Mouse (Mus musculus) left cerebral cortex, adult 18-20 months (tissue): ENCODE data around the gene Tmem242. TPM values are rescaled to one million over a fixed set of nuclear protein-coding genes. Genes with fewer than 3 reads are reported as not detected.
"Not testable (repeated sequence)": the region's sequence is repeated elsewhere in the genome, so short reads cannot be mapped to it uniquely, and the experiment has no call there.

Experiments
- DNase-seq, 2 experiments: peaks; one replicate each; pipeline ENCODE4 v3.0.0; 2021 to 2022; ENCODE audit warnings: low spot score in 2 of 2, mixed read lengths in 1 of 2
- long read RNA-seq, 2 experiments: library from polyadenylated mRNA; stranded (forward); transcript quantifications; one replicate each; pipeline ENCODE4 v2.0.0; 2021
- total RNA-seq, 2 experiments: library from RNA; stranded (reverse); gene quantifications; 2 replicates each; pipeline ENCODE4 v1.2.3; 2021

Gene Tmem242
- 10 to 100 TPM; 76.2 to 79.1 TPM for total RNA-seq
- long read RNA-seq, experiment 1, transcript Tmem242-201 (4 exons, 948 nt), result major isoform, 44 of 53 reads
- long read RNA-seq, experiment 1, partial matches to known transcripts, result 0 of 53 reads
- long read RNA-seq, experiment 1, other reads (novel, unspliced or antisense), result 5 of 53 reads
- long read RNA-seq, experiment 2, transcript Tmem242-201 (4 exons, 948 nt), result major isoform, 43 of 51 reads
- long read RNA-seq, experiment 2, partial matches to known transcripts, result 2 of 51 reads
- long read RNA-seq, experiment 2, other reads (novel, unspliced or antisense), result 6 of 51 reads

DNA sequence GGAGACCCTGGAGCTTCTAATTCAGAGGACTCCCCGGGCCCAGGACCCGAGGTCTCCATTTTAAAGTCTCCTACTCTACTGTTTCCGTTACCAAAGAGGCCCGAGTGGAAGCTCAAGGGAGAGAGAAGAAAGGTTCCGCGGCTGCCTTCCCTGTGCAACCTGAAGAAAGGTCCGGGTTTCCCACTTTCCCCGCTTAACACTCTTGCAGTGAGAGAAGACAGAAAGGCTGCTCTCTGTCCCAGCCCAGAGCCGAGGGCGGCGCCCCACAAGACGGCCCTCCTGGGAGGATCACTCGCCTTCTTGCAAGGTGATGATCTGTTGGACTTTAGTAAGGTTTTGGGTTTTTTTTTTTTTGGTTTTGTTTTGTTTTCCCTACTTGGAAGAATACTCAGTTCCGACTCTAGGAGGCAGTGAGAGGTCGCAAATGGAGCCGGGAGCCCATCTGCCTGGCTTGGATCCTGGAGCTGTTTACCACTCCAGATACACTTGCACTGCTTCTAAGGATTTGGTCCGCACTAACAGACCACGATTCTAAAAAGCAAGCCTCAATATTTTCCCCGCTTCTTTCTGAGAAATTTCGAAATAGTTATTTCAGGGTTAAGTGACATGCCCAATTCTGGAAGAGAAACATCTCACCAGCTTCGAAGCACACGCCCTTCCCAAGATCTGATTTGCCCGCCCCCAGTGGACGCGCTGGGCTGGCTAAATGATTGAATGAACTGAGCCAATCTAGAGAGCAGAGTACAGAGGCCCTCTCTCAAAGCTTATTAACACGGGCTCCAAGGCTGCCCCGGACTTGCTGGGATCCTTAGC is at the start of gene Tmem242:
Tmem242 (minus strand) TSS at position 101 of the 813 bp plus-strand sequence.
- peak; percentile 87 to 89 for DNase-seq

DNA sequence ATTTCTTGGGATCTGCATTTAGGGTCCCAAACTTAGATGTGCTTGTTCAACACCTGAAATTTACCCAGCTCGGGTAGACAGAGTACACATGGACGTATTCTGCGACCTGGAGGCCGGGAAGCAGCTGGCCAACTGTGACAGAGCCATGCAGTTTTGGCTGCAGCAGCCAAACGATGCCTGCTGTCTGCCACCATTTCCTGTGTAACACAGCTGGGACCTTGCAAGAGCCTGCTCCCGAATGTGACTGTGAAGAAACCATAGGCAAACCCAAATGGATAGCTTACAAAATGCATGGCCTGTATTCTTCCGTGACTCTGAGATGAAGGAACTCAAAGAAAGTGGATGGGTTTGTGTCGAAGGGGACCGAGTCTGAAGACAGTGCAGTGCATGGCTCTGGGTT is 48.1 kb upstream of the Tmem242 start:
- no peak for DNase-seq

DNA sequence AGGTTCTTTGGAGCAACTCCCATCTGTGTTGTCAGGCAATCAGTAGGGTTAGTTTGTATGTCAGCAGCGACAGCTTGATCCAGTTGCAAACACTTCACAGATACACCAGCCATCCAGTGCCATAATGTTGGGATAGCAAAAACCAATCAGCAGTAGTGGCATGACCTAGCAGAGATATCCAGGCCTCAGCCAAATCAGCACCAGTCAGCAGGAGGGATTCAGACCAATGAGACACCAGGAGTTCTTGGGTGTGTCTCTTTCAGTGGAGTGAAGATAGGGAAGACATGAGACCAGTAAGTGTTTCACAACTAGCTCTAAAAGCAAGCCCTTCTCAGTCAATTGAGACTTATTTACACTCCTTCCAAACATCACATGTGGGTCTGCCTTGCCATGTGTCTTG is 44.6 kb upstream of the Tmem242 start:
- DNase-seq, result no peak

DNA sequence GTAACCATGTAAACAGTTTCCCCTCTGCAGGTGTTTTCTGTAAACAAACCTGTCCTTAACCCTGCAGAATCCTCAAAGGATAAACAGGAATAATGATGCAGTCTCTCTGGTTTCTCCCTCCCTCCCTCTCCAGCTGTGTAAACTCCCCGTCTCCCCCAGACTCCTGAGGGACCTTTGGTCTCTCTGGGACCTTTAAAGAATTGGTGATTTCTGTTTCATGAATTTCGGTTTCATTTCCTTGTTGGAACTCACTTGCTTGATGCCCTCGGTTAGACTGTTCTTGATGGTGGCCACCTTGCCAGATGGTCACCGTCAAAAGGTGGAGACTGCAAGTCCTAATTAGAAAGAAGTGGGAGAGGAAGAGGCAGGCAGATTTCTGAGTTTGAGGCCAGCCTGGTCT is 43.4 kb upstream of the Tmem242 start:
- DNase-seq, result no peak

DNA sequence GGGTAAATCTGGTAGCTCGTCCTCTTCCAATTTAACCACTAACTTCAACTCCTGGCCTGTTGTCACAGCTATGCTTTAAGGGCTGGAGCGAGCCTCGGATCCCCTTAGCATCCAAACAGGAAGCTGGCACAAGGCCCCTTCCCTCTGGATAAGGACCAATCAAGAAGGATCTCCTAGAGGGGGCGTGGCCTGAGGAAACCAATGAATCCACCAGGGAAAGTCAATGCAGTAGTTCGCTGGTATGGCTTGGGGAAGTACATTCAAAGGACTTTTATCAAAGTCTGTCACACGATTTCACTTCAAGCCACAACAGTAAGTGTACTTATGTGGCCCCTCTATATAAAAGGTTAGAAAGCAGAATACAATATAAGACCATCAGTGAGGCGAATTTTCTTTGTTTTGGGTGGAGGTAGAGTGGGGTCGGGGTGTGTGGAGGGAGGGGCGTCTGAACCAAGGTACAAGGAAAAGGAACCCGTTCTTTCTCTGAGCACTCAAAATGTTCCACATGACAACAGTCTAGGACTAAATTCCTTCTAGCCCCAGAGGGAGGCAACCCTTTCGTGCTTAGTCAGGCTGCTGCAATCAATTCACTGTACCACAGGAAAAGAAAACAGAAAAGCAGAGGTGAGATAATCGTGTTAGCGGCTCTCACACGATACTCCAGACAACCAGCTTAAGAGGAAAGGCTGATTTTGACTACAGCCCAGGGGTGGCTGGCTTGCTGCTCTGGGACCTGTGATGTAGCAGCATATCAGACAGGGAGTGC is 36.1 kb upstream of the Tmem242 start:
- no peak for DNase-seq

DNA sequence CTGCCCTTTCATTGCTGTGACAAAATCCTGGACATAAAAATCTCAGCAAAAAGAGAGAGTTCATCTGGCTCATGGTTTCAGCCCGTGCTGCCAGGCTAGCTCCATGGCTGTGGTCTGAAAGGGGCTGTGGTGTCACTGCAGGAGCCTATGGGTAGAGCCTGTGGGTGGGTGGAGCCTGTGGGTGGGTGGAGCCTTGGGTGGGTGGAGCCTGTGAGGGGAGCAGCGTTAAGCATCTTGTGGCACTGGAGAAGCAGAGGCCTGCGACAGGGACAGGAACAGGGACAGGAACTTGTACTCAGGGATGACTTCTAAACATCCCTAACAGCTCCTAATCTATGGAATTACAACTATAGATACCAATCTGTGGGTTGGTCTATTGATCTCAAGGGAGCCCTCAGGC is 32.2 kb upstream of the Tmem242 start:
- DNase-seq, result no peak

DNA sequence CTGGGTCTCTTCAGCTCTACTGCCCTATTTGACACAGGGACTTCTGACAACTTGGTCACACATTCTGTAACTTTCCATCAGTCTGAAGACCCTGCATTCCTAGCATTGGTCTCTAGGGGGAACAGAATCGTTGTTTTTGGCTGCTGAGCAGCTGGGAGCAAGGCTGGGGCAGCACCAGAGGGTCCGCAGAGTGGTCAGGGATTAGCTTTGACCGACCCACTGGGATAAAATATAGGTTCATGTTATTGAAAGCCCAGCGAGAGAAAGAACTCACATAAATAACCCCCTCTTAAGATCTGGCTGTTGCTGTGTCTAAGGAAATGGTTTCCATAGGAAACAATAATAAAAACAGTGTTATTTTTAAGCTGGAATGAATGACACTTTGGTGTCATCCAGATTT is 27.1 kb upstream of the Tmem242 start:
- DNase-seq, result no peak

DNA sequence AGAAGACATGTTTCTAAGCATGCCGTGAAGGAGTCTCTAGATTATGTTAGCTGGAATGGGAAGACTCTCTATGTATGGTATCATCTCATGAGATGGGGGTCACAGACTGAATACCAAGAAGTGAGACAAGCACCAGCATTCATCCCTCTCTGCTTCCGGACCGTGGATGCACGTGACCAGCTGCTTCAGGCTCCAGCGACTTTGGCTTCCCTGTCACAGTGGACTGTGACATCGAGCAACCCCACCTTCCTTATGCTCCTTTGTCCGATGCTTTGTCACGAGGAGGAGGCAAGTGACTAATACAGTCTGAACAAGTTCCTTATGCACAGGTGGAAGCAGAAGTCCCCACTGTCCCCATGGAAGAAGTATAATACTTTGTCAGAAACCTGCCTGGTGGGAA is 26.7 kb upstream of the Tmem242 start:
- no peak for DNase-seq

DNA sequence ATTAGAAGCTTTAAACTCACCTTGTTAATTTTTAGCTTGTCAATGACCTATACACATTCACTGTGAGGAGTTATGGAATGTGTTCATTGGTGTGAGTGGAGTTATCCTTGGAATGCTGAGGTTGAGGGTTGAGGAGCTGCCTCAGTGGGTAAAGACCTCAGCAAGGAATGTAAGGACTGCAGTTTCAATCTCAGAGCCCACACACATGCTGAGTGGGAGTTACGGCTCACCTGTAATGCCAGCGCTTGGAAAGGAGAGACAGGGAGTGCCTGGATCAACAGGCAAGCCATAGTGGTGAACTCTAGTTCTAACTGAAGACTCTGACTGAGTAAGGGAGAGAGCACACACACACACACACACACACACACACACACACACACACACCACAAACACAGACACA is 23.9 kb upstream of the Tmem242 start:
- DNase-seq, result no peak

DNA sequence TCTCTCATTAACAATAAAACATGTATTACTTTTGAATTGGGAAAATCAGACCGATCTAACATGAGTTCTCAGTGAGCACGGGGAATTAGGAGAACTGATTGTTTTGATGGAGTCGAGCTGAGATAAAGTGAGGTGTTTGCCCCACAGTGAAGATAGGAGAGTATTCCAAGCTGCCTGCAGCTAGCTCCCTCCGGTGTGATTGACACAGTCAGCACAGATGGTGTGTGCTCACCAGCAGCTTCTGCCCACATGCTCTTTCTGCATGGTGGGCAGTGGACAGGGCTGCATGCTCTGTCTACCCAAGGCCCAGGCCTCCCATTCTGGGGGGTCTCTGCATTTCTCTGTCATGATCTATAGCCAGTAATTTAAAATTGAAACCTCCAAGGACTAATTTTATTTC is 13.6 kb upstream of the Tmem242 start:
- DNase-seq, result no peak

DNA sequence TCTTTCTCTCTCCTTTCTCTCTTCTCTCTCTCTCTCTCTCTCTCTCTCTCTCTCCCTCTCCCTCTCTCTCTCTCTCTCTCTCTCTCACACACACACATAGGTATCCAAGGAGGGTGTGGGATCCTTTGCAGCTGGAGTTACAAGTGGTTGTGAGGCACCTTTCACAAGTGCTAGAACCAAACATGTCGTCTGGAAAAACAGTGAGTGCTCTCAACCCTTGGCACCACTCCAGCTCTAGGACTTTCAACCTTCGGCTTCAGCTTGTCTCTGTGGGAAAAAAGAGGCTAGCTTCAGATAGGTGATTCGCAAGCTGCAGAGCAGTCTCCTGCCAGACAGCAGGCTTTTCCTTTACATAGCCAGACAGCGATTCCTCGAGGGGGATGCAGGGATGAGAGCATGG is 3.7 kb upstream of the Tmem242 start:
- no peak for DNase-seq

DNA sequence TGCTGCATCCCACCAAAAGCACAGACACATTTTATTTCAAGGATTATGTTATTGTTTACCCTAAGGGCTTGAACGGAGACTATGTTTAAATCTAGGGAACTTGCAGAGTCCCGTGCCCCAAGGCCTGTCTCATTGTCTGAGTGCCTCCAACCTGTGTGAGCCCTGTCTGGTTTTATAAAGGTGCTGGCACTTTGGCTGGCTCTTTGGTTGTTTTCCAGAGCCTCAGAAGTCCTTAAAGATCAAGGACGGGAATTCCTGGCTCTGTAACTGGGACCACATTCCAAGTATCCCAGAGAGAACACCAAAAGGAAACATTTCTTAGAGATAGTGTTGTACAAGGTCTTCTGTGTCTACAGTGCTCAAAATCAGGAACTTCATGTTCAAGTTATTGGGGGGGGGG is 3.2 kb upstream of the Tmem242 start:
- DNase-seq, result no peak

DNA sequence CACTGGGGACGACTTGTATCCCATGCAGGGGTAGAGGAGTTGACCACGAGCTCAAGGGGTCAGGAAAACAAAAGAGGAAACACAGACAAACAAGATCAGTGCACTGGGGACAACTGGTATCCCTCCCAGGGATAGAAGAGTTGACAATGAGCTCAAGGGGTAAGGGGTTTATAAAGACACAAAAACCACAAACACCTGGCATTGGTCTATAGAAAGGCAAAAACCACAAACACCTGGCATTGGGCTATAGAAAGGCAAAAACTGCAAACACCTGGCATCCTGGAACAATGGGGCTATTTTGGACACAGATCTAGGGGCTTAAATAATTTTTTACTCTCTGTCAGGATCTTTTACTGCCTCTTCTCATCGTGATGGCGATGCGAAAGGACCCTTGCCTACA is 2.3 kb upstream of the Tmem242 start:
- DNase-seq, result not testable (repeated sequence)

DNA sequence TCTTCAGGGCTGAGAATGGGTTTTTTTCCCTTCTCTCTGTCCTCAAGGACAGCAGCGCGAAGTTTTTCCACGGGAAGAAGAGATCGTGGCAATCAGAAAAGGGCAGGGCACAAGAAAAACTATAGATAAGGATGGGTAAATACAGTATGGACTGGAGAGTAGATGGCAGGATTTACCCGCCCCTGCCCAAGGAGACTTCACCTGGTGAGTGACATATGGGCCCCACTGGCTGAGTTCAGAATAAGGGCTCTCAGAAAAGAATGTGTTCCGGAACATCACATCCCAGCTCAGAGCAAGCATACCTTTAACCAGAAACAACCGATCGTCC is 264 bp downstream of the Tmem242 start:
- DNase-seq, result no peak

DNA sequence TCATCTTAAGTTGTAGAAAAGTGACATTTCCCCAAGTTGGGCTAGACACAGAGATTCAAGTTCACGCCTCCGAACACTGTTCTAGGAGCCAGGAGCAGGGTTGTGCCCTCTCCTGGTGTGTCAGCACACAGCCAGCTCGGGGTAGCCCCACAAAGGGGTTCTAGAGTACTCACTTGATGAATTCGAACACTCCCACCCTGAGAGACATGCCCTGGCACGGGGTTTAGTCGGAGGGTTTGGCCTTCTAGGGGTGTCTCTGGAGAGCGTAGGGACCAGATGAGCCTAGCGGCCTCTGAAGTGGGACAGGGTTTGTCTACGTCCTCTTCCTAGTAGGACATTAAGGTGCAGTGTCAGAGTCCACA is 10.3 kb downstream of the Tmem242 start:
- no peak for DNase-seq

DNA sequence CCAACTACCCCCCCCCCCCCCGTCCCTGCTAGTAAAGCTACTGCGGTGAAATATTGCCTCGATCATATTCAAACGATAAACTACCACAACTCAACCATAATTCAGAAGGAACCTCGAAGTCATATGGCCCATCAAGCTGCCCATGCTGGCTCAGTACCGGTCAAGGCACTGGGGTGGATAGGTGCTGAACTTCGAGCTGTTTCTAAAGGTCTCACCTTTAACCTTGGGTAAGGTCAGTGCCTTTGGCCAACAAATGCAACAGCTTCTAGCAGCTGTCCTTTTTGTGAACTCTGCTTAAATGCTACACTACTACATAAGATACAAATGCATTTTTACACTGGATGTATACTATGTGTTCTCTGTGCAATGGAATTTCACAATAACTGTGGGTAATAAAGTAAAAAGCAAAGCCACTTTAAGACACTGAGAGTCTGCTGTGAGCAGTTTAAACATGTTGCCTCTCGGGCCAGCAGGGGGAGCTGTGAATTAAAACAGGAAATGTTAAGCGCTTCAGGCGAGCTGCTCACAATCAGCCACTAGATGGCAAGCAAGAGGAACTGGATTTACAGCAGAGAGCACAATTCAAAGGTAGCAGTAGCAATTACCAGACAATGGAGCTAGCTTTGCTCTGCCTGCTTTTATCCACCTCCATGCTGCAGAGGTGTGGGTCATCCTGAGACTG is 10.8 kb downstream of the Tmem242 start:
- DNase-seq, result peak; percentile 94 to 98

DNA sequence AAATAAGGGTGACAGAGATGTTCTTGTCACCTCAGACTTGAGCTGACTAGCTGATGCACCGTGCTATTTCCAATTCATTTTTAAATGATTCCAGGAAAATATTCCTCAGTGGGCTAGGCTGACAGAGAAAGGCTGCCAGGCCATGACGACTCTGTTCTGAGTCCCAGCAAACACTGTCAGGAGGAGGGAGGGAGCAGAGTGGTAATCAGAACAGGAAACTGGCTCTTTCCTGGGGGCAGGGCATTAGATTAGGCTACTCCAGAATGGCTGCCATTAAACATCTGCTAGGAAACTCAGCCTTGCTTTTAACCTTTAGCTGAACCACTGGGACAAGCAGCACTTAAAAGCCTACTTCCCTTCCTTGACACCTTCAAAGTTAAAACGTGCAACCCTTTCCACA is 14.9 kb downstream of the Tmem242 start:
- no peak for DNase-seq

DNA sequence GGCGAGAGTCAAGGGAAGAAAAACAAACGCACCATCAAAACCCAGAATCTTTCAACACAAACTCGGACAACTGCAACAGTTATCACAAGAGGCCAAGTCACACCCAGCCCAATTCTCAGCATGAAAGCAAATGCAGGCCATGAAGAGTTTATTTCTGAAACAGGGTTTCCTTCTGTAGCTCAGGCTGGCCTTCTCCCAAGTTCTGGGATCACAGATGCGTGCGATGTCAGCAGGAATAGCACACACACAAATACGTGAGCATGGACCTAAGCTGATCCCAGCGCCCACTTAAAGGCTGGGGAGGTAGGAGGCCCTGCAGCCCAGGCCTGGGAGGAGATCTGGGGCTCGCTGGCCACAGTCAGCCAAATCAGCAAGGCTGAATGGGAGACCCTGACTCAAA is 15.9 kb downstream of the Tmem242 start:
- peak in 1 of 2 experiments; percentile 53 for DNase-seq

DNA sequence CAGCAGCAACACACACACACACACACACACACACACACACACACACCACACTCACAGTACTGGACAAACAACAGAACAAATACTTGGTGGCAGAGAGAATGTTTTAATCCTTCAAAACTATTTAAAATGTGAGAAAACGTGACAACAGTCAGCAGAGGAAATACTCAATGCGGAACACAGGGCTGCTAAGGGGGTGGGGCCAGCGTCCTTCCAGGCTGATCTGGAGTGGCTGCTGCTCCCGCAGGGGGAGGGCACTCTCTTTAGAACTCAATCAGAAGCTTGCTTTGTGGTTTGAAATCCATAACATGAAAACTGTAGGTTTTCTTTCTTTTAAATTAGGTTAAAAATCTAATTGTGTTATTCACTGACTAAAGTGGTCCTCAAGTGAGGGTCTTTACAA is 18.2 kb downstream of the Tmem242 start:
- DNase-seq, result no peak

DNA sequence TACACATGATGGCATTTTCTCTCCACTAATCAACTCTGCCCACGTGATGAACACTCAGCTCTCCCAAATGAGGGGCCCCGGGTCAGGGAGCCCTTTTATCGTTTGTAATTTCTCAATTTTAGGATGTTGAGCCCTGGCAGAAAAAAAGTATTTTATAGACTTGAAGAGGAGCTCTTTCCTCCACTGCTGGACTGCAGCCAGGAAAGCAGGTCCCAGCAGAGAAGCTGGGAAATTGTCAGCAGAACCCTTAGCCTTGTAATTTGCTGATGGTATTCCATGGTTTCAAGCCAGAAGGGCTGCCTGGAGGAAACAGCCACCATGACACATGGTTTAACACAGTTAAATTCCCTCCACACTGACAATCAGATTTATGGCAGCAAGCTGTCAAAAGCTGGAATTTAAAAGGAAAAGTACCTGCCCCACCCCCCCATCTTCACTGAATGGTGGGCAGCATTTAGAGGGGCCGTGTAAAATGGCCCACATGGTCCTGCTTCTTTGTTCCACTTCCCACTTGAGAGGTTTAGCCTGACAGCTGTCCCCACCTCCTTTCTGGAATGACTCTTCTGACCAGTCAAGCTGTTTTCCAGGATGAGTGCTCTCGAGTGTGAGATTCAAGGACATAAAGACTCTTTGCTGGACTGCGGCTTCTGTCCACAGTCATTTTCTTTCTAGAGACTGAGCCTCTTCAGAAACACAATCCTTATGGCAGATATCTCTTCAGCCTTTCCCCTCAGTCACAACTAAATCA is 20.1 kb downstream of the Tmem242 start:
- no peak for DNase-seq

DNA sequence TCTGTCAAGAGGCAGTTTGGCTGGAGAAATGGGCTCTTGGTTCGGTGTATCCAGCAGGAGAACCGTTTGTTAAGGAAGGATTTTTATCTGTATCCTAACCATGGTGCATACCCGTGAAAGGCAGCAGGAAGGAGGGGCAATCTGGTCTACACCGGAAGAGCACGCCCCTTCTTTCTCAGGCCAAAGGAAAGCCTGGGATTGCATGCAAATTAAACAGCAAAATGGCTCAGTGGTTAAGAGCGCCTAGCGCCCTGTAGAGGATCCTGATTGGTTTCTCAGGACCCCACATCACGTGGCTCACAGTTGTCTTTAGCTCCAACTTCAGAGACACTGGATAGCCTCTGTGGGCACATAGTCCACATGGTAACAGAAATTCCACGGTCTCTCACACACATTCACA is 21.0 kb downstream of the Tmem242 start:
- DNase-seq, result no peak
